Mouse (Mus musculus) frontal cortex, postnatal 10 days (tissue): ENCODE measurements around the gene Lingo3.
"Not testable (repeated sequence)": the region's sequence is repeated elsewhere in the genome, so short reads cannot be mapped to it uniquely, and the experiment has no call there.

Source experiments
- DNase-seq, 2 experiments: peaks; one replicate each; pipeline ENCODE4 v3.0.0; 2022; ENCODE audit warnings: low spot score in 2 of 2, mixed read lengths in 1 of 2

Lingo3 gene

GRCm38 (mm10) chr10:80821991-80822390 is 21.8 kb downstream of the Lingo3 start:
- DNase-seq = no peak

GRCm38 (mm10) chr10:80819406-80819805 is 24.4 kb downstream of the Lingo3 start:
- DNase-seq = no peak

GRCm38 (mm10) chr10:80818599-80819281 is 25.1 kb downstream of the Lingo3 start:
- DNase-seq = no peak

- DNase-seq = not testable (repeated sequence)
Observed at GRCm38 (mm10) chr10:80817955-80818354, 25.9 kb downstream of the Lingo3 start.

GRCm38 (mm10) chr10:80817164-80817563 is 26.7 kb downstream of the Lingo3 start:
- DNase-seq = no peak

GRCm38 (mm10) chr10:80816303-80816702 is 27.5 kb downstream of the Lingo3 start:
- not testable (repeated sequence) for DNase-seq

GRCm38 (mm10) chr10:80814800-80815199 is 29.0 kb downstream of the Lingo3 start:
- no peak for DNase-seq

GRCm38 (mm10) chr10:80813366-80813765 is 30.5 kb downstream of the Lingo3 start, which contains the start of gene Jsrp1:
Gene Jsrp1 (minus strand): TSS chr10:80813498.
- no peak for DNase-seq

- DNase-seq = no peak
Observed at GRCm38 (mm10) chr10:80812391-80813041, 31.3 kb downstream of the Lingo3 start.

- DNase-seq = peak in 1 of 2 experiments; percentile 8
Observed at GRCm38 (mm10) chr10:80810084-80810483, 33.8 kb downstream of the Lingo3 start.

GRCm38 (mm10) chr10:80808985-80809632 is 34.7 kb downstream of the Lingo3 start:
- peak in 1 of 2 experiments; percentile 13 for DNase-seq

- peak in 1 of 2 experiments; percentile 10 for DNase-seq
Observed at GRCm38 (mm10) chr10:80808099-80808984, 35.5 kb downstream of the Lingo3 start.

GRCm38 (mm10) chr10:80807057-80807627 is 36.7 kb downstream of the Lingo3 start:
- peak; percentile 83 to 87 for DNase-seq

GRCm38 (mm10) chr10:80806341-80807056 is 37.3 kb downstream of the Lingo3 start:
- no peak for DNase-seq

GRCm38 (mm10) chr10:80805925-80806324 is 37.9 kb downstream of the Lingo3 start:
- peak; percentile 67 to 68 for DNase-seq

- peak in 1 of 2 experiments; percentile 29 for DNase-seq
Observed at GRCm38 (mm10) chr10:80805322-80805721, 38.5 kb downstream of the Lingo3 start.

- DNase-seq = peak in 1 of 2 experiments; percentile 13
Observed at GRCm38 (mm10) chr10:80804916-80805315, 38.9 kb downstream of the Lingo3 start, which contains the start of gene Amh. Gene Amh (plus strand): TSS chr10:80805243.

GRCm38 (mm10) chr10:80804340-80804739 is 39.5 kb downstream of the Lingo3 start:
- peak in 1 of 2 experiments; percentile 18 for DNase-seq

GRCm38 (mm10) chr10:80802996-80803395 is 40.8 kb downstream of the Lingo3 start:
- DNase-seq = no peak

- no peak for DNase-seq
Observed at GRCm38 (mm10) chr10:80802204-80802912, 41.5 kb downstream of the Lingo3 start.
